Mouse (Mus musculus) liver, adult 2 months (tissue): ENCODE measurements around the gene Rab3gap2.

ENCODE experiments used
- CTCF ChIP-seq: fragments of 200-500 bp; IDR thresholded peaks from 2 replicates; pipeline ENCODE4 v1.5.1; 2011; ENCODE audit warnings: low read depth, low read length, control low read depth
- POLR2A ChIP-seq: fragments of 200-500 bp; IDR thresholded peaks from 2 replicates; pipeline ENCODE4 v1.6.1; 2011; ENCODE audit warnings: low read length, control low read depth; ENCODE audit not compliant: insufficient read depth; ENCODE audit errors: extremely low read depth

- TF ChIP-seq CTCF: peak; percentile 22; the same call in 1 of the 2 replicates
- TF ChIP-seq POLR2A: no peak
Measured at GRCm38 (mm10) chr1:185236530-185236929, 32.6 kb downstream of the Rab3gap2 start.
